Mouse (Mus musculus) MEL (cell line): Measurements from ENCODE around the gene Brd7. TPM values are rescaled to one million over a fixed set of nuclear protein-coding genes. Genes with fewer than 3 reads are reported as not detected.
A peak's percentile ranks its signal among the peaks of the same experiment; 100 is the strongest.

ENCODE experiments used
- DNase-seq: peaks from one replicate; pipeline ENCODE4 v3.0.0; 2011; ENCODE audit warnings: low read depth, low spot score
- H3K27ac ChIP-seq: 2 replicates; pipeline ENCODE4 v1.5.1; 2012; ENCODE audit warnings: low read depth, mild to moderate bottlenecking, control low read depth, low read length, moderate library complexity; ENCODE audit not compliant: control insufficient read depth
- H3K27me3 ChIP-seq, 2 experiments: fragments of 150-350 bp in 1 of 2; sonication (generic) in 1 of 2; 2 replicates each; pipeline ENCODE4 v1.6.1; 2012; ENCODE audit warnings: low read length in 2 of 2, mild to moderate bottlenecking in 2 of 2, improper control_type of control experiment in 1 of 2, moderate library complexity in 1 of 2; ENCODE audit not compliant: insufficient read depth in 2 of 2, control insufficient read depth in 1 of 2
- H3K36me3 ChIP-seq, 2 experiments: 2 replicates each; pipeline ENCODE4 v1.6.1; 2012 to 2014; ENCODE audit warnings: low read length in 2 of 2, improper control_type of control experiment in 1 of 2, inconsistent platforms in 1 of 2, mild to moderate bottlenecking in 1 of 2; ENCODE audit not compliant: insufficient read depth in 2 of 2, control insufficient read depth in 1 of 2
- H3K4me1 ChIP-seq, 2 experiments: fragments of 150-350 bp in 1 of 2; sonication (generic) in 1 of 2; 2 replicates each; pipeline ENCODE4 v1.6.1; 2012; ENCODE audit warnings: low read length in 2 of 2, improper control_type of control experiment in 1 of 2, mild to moderate bottlenecking in 1 of 2; ENCODE audit not compliant: insufficient read depth in 2 of 2, control insufficient read depth in 1 of 2
- H3K4me3 ChIP-seq, 2 experiments: fragments of 150-350 bp in 1 of 2; sonication (generic) in 1 of 2; 2 replicates each; pipeline ENCODE4 v1.5.1; 2012; ENCODE audit warnings: low read depth in 2 of 2, low read length in 2 of 2, mild to moderate bottlenecking in 2 of 2, moderate library complexity in 2 of 2, control low read depth in 1 of 2, improper control_type of control experiment in 1 of 2; ENCODE audit not compliant: control insufficient read depth in 1 of 2, insufficient read depth in 1 of 2
- H3K79me2 ChIP-seq: 2 replicates; pipeline ENCODE4 v1.6.1; 2012; ENCODE audit warnings: mild to moderate bottlenecking, low read length, moderate library complexity; ENCODE audit not compliant: control insufficient read depth, poor library complexity, insufficient read depth
- H3K9ac ChIP-seq: 2 replicates; pipeline ENCODE4 v1.6.1; 2012; ENCODE audit warnings: low read depth, mild to moderate bottlenecking, control low read depth, low read length, moderate library complexity; ENCODE audit not compliant: control insufficient read depth, poor library complexity, severe bottlenecking
- H3K9me3 ChIP-seq: fragments of 150-350 bp; sonication (generic); replicated peaks from 2 replicates; pipeline ENCODE4 v1.6.1; 2012; ENCODE audit warnings: mild to moderate bottlenecking, low read length, improper control_type of control experiment, moderate library complexity; ENCODE audit not compliant: insufficient read depth
- CHD2 ChIP-seq: IDR thresholded peaks from 2 replicates; pipeline ENCODE4 v1.6.1; 2011; ENCODE audit warnings: low read length, improper control_type of control experiment
- E2F4 ChIP-seq: IDR thresholded peaks from 2 replicates; pipeline ENCODE4 v1.6.1; 2011; ENCODE audit warnings: low read depth, low read length, improper control_type of control experiment, borderline replicate concordance
- EP300 ChIP-seq, 2 experiments: IDR thresholded peaks; 2 replicates each; pipeline ENCODE4 v1.6.1; 2011; ENCODE audit warnings: improper control_type of control experiment in 2 of 2, low read length in 2 of 2, low read depth in 1 of 2, mild to moderate bottlenecking in 1 of 2
- GABPA ChIP-seq: IDR thresholded peaks from 2 replicates; pipeline ENCODE4 v1.6.1; 2012; ENCODE audit warnings: low read depth, mild to moderate bottlenecking, inconsistent platforms, low read length, improper control_type of control experiment, moderate library complexity
- GATA1 ChIP-seq: IDR thresholded peaks from 2 replicates; pipeline ENCODE4 v1.6.1; 2011; ENCODE audit warnings: low read depth, low read length, improper control_type of control experiment
- HCFC1 ChIP-seq: IDR thresholded peaks from 2 replicates; pipeline ENCODE4 v1.6.1; 2012; ENCODE audit warnings: low read depth, mild to moderate bottlenecking, inconsistent platforms, low read length, improper control_type of control experiment, moderate library complexity
- KAT2A ChIP-seq: conservative IDR thresholded peaks from 2 replicates; pipeline ENCODE4 v1.6.1; 2012; ENCODE audit warnings: low read depth, low read length, improper control_type of control experiment, inconsistent platforms
- MAFK ChIP-seq: IDR thresholded peaks from 2 replicates; pipeline ENCODE4 v1.6.1; 2011; ENCODE audit warnings: low read depth, mild to moderate bottlenecking, low read length, improper control_type of control experiment, borderline replicate concordance
- MAZ ChIP-seq: IDR thresholded peaks from 2 replicates; pipeline ENCODE4 v1.6.1; 2012; ENCODE audit warnings: low read depth, mild to moderate bottlenecking, inconsistent platforms, low read length, improper control_type of control experiment
- MEF2A ChIP-seq: IDR thresholded peaks from 2 replicates; pipeline ENCODE4 v1.6.1; 2014; ENCODE audit warnings: low read depth, mild to moderate bottlenecking, inconsistent platforms, low read length, improper control_type of control experiment; ENCODE audit not compliant: poor library complexity, insufficient replicate concordance, severe bottlenecking; ENCODE audit errors: extremely low read depth
- MXI1 ChIP-seq: IDR thresholded peaks from 2 replicates; pipeline ENCODE4 v1.6.1; 2011; ENCODE audit warnings: mild to moderate bottlenecking, low read depth, low read length, improper control_type of control experiment
- MYB ChIP-seq: IDR thresholded peaks from 2 replicates; pipeline ENCODE4 v1.6.1; 2011; ENCODE audit warnings: mild to moderate bottlenecking, low read depth, low read length, improper control_type of control experiment
- MYC ChIP-seq: IDR thresholded peaks from 2 replicates; pipeline ENCODE4 v1.6.1; 2011; ENCODE audit warnings: low read depth, mild to moderate bottlenecking, low read length, improper control_type of control experiment, moderate library complexity
- NELFE ChIP-seq: IDR thresholded peaks from 2 replicates; pipeline ENCODE4 v1.6.1; 2011; ENCODE audit warnings: low read depth, low read length, improper control_type of control experiment
- NRF1 ChIP-seq: IDR thresholded peaks from 2 replicates; pipeline ENCODE4 v1.6.1; 2014; ENCODE audit warnings: low read depth, mild to moderate bottlenecking, inconsistent platforms, low read length, improper control_type of control experiment, moderate library complexity; ENCODE audit not compliant: poor library complexity, insufficient read depth, severe bottlenecking
- POLR2A ChIP-seq, 2 experiments: IDR thresholded peaks; 2 replicates each; pipeline ENCODE4 v1.6.1; 2011 to 2012; ENCODE audit warnings: low read length in 2 of 2, mild to moderate bottlenecking in 2 of 2, control low read depth in 1 of 2, improper control_type of control experiment in 1 of 2, low read depth in 1 of 2, moderate library complexity in 1 of 2; ENCODE audit not compliant: control insufficient read depth in 1 of 2, insufficient read depth in 1 of 2, poor library complexity in 1 of 2
- POLR2AphosphoS5 ChIP-seq: IDR thresholded peaks from 2 replicates; pipeline ENCODE4 v1.6.1; 2012; ENCODE audit warnings: low read depth, borderline replicate concordance, mild to moderate bottlenecking, inconsistent platforms, low read length, moderate library complexity, mixed read lengths
- SIN3A ChIP-seq: IDR thresholded peaks from 2 replicates; pipeline ENCODE4 v1.6.1; 2012; ENCODE audit warnings: low read length, improper control_type of control experiment, inconsistent platforms
- TAL1 ChIP-seq: IDR thresholded peaks from 2 replicates; pipeline ENCODE4 v1.6.1; 2012; ENCODE audit warnings: mild to moderate bottlenecking, inconsistent platforms, low read length, moderate library complexity, mixed read lengths
- TBP ChIP-seq: IDR thresholded peaks from 2 replicates; pipeline ENCODE4 v1.8.0; 2011; ENCODE audit warnings: low read depth, low read length, improper control_type of control experiment
- TCF12 ChIP-seq: IDR thresholded peaks from 2 replicates; pipeline ENCODE4 v1.6.1; 2014; ENCODE audit warnings: low read depth, mild to moderate bottlenecking, inconsistent platforms, low read length, improper control_type of control experiment, moderate library complexity
- UBTF ChIP-seq: IDR thresholded peaks from 2 replicates; pipeline ENCODE4 v1.6.1; 2012; ENCODE audit warnings: low read depth, mild to moderate bottlenecking, inconsistent platforms, low read length, improper control_type of control experiment, moderate library complexity, borderline replicate concordance; ENCODE audit not compliant: insufficient read depth
- USF1 ChIP-seq: IDR thresholded peaks from 2 replicates; pipeline ENCODE4 v1.6.1; 2014; ENCODE audit warnings: low read depth, mild to moderate bottlenecking, inconsistent platforms, low read length, improper control_type of control experiment, moderate library complexity
- USF2 ChIP-seq, 2 experiments: IDR thresholded peaks; 2 replicates each; pipeline ENCODE4 v1.6.1; 2011 to 2012; ENCODE audit warnings: improper control_type of control experiment in 2 of 2, low read length in 2 of 2, borderline replicate concordance in 1 of 2, inconsistent platforms in 1 of 2, low read depth in 1 of 2, mild to moderate bottlenecking in 1 of 2; ENCODE audit not compliant: insufficient read depth in 1 of 2
- ZKSCAN1 ChIP-seq: IDR thresholded peaks from 2 replicates; pipeline ENCODE4 v1.6.1; 2012; ENCODE audit warnings: low read depth, mild to moderate bottlenecking, inconsistent platforms, low read length, improper control_type of control experiment, moderate library complexity
- ZMIZ1 ChIP-seq: IDR thresholded peaks from 2 replicates; pipeline ENCODE4 v1.6.1; 2012; ENCODE audit warnings: low read depth, mild to moderate bottlenecking, inconsistent platforms, low read length, improper control_type of control experiment, moderate library complexity
- ZNF384 ChIP-seq: IDR thresholded peaks from 2 replicates; pipeline ENCODE4 v1.6.1; 2012; ENCODE audit warnings: low read depth, mild to moderate bottlenecking, inconsistent platforms, low read length, improper control_type of control experiment
- polyA plus RNA-seq, 2 experiments: library from polyadenylated mRNA; stranded (reverse) in 1 of 2; unstranded in 1 of 2; fragments of >175 nt in 1 of 2; fragments of >200 nt in 1 of 2; gene quantifications; 2 replicates each; pipeline versions ENCODE4 v1.2.1 to v1.2.4; 2012; ENCODE audit warnings: low replicate concordance in 2 of 2, low read depth in 1 of 2; ENCODE audit not compliant: insufficient read length in 2 of 2, insufficient read depth in 1 of 2, missing spikeins in 1 of 2
- total RNA-seq: library from RNA; depleted of rRNA; stranded (reverse); fragments of 300-350 nt; gene quantifications from 2 replicates; pipeline ENCODE4 v1.2.3, GENCODE M21; 2012

Brd7 gene
- total and polyA plus RNA-seq, 3 experiments, result 40.0 to 192 (median 89.0) TPM

GRCm38 (mm10) chr8:88294977-88295376 is 67.0 kb downstream of the Brd7 start:
- peak; percentile 58 for DNase-seq
- Histone ChIP-seq H3K4me3 (peak overlapping the region; percentile 64 to 74), H3K27me3 (no peaks in the 10 kb centered on the region), H3K9ac (peak overlapping the region; percentile 81), H3K27ac (peak overlapping the region; percentile 77), H3K4me1 (peaks cover 22 to 62% of the 10 kb centered on the region in 2 experiments), H3K79me2 (peaks cover 74% of the 10 kb centered on the region), H3K36me3 (peaks cover 8 to 57% of the 10 kb centered on the region in 2 experiments), H3K9me3 (no peaks in the 10 kb centered on the region)
- TF ChIP-seq NELFE (0 out of 2 replicates have a peak, but pooled peaks have one; percentile 26), MAFK (no peak), HCFC1 (0 out of 2 replicates have a peak, but pooled peaks have one; percentile 10), CHD2 (no peak), SIN3A (0 out of 2 replicates have a peak, but pooled peaks have one; percentile 11), ZNF384 (no peak), MYC (no peak)

GRCm38 (mm10) chr8:88293590-88294356 is 68.2 kb downstream of the Brd7 start:
- peak overlapping the region; percentile 81 for H3K9ac ChIP-seq
- H3K79me2 ChIP-seq, result peaks cover 69% of the 10 kb centered on the region
- H3K27me3 ChIP-seq, result no peaks in the 10 kb centered on the region
- no peaks in the 10 kb centered on the region for H3K9me3 ChIP-seq
- peak; percentile 95 for DNase-seq
- peaks cover 18 to 56% of the 10 kb centered on the region in 2 experiments for H3K4me1 ChIP-seq
- peak overlapping the region; percentile 77 for H3K27ac ChIP-seq
- peak overlapping the region; percentile 64 to 74 for H3K4me3 ChIP-seq
- H3K36me3 ChIP-seq, result peaks cover 8 to 54% of the 10 kb centered on the region in 2 experiments
- no peak for TF ChIP-seq TAL1
- TF ChIP-seq UBTF, result 0 out of 2 replicates have a peak, but pooled peaks have one; percentile 55
- no peak for TF ChIP-seq GATA1
- no peak for TF ChIP-seq KAT2A
- no peak for TF ChIP-seq GABPA
- no peak for TF ChIP-seq HCFC1
- peak; percentile 93 for TF ChIP-seq USF1
- no peak for TF ChIP-seq NRF1
- TF ChIP-seq MAZ, result no peak
- TF ChIP-seq POLR2A (IDR thresholded peaks at IDR 0.05; ENCODE audit: control insufficient read depth in 1 of 2, insufficient read depth in 1 of 2, low read depth in 1 of 2, low read length in 2 of 2, poor library complexity in 1 of 2), result peak; percentile 16 to 89; a peak in 2 of 4 replicates
- TF ChIP-seq SIN3A, result peak; percentile 58
- TF ChIP-seq USF2 (IDR thresholded peaks at IDR 0.05; ENCODE audit: borderline replicate concordance in 1 of 2, insufficient read depth in 1 of 2, low read depth in 1 of 2, low read length in 2 of 2), result peak; percentile 32 to 72; a peak in 3 of 4 replicates
- peak; percentile 79 for TF ChIP-seq MXI1
- TF ChIP-seq EP300 (IDR thresholded peaks at IDR 0.05; ENCODE audit: low read depth in 1 of 2, low read length in 2 of 2), result peak in 1 of 2 experiments; percentile 23; a peak in 1 of 4 replicates
- TF ChIP-seq ZNF384, result no peak
- TF ChIP-seq MYB, result no peak
- TF ChIP-seq TBP, result peak; percentile 96
- 0 out of 2 replicates have a peak, but pooled peaks have one; percentile 29 for TF ChIP-seq TCF12
- no peak for TF ChIP-seq MEF2A
- TF ChIP-seq NELFE, result peak; percentile 74
- no peak for TF ChIP-seq ZKSCAN1
- no peak for TF ChIP-seq MAFK
- 0 out of 2 replicates have a peak, but pooled peaks have one; percentile 33 for TF ChIP-seq CHD2
- TF ChIP-seq E2F4, result no peak
- TF ChIP-seq ZMIZ1, result peak; percentile 60
- no peak; the same call in 1 of the 2 replicates for TF ChIP-seq POLR2AphosphoS5
